Mouse (Mus musculus) kidney, adult 2 months (tissue): ENCODE measurements around the gene Abcb9.

Experiments
- CTCF ChIP-seq: fragments of 200-500 bp; conservative IDR thresholded peaks from 2 replicates; pipeline ENCODE4 v1.5.1; 2011; ENCODE audit warnings: low read depth, mild to moderate bottlenecking, control low read depth, low read length, moderate library complexity, mixed read lengths; ENCODE audit not compliant: insufficient read depth, insufficient read length
- POLR2A ChIP-seq: fragments of 200-500 bp; IDR thresholded peaks from one replicate; pipeline ENCODE4 v1.6.1; 2011; ENCODE audit warnings: low read depth, low read length, control low read depth

DNA sequence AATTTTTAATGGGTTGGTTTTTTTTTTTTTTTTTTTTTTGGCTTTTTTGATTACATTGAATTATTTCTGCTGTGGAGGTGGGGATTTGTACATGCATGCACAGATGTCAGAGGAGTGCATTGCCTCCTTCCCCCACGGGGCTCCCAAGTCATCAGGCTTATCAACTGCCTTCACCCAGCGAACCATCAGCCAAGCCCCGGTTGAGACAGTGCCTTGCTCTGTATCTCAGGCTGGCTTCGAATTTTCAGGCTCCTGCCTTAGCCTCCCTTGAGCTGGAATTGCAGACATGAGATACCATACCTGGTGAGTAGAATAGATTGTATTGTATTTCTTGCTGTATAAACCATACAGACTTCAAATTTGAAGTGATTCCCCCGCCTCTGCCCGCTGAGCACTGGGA lies 56.0 kb downstream of the Abcb9 start:
- TF ChIP-seq CTCF, result no peak
- no peak for TF ChIP-seq POLR2A
